Mouse (Mus musculus): ENCODE results near the gene Actr3. TPM values are rescaled to one million over a fixed set of nuclear protein-coding genes. Genes with fewer than 3 reads are reported as not detected.
A peak's percentile ranks its signal among the peaks of the same experiment; 100 is the strongest.

Actr3 gene
- 272 and 303 TPM in 2 replicates for polyA plus RNA-seq (2015; fragmentation: Nextera tagmentation; extraction: Ambion mirVana)

GRCm38 (mm10) chr1:125435369-125436135, at the start of gene Actr3:
TSS of gene Actr3 (minus strand) at chr1:125435727.
- H3K27me3 ChIP-seq (ENCODE audit: insufficient read depth, low read length) = no peaks in the 10 kb centered on the region
- no peaks in the 10 kb centered on the region for H3K9me3 ChIP-seq (ENCODE audit: low read length)
- H3K4me2 ChIP-seq (replicated peaks; ENCODE audit: low read depth, low read length) = peak within 1 kb of the TSS; percentile 59
- peak within 1 kb of the TSS; percentile 87 for H3K4me3 ChIP-seq (ENCODE audit: low read length)
- no peaks in the 10 kb centered on the region for H3K36me3 ChIP-seq (ENCODE audit: insufficient read depth, low read length)
- 0% methylated on average over 40 of the region's 59 CpGs for whole genome bisulfite sequencing
- peak within 1 kb of the TSS; percentile 93 for H3K9ac ChIP-seq (replicated peaks; ENCODE audit: low read length)
- H3K4me1 ChIP-seq (ENCODE audit: insufficient read depth, low read length) = peaks cover 20% of the 10 kb centered on the region
- peak within 1 kb of the TSS; percentile 98 for H3K27ac ChIP-seq (ENCODE audit: low read length)
- ATAC-seq (ENCODE audit: low FRiP score, low TSS enrichment) = peak; percentile 98

DNA sequence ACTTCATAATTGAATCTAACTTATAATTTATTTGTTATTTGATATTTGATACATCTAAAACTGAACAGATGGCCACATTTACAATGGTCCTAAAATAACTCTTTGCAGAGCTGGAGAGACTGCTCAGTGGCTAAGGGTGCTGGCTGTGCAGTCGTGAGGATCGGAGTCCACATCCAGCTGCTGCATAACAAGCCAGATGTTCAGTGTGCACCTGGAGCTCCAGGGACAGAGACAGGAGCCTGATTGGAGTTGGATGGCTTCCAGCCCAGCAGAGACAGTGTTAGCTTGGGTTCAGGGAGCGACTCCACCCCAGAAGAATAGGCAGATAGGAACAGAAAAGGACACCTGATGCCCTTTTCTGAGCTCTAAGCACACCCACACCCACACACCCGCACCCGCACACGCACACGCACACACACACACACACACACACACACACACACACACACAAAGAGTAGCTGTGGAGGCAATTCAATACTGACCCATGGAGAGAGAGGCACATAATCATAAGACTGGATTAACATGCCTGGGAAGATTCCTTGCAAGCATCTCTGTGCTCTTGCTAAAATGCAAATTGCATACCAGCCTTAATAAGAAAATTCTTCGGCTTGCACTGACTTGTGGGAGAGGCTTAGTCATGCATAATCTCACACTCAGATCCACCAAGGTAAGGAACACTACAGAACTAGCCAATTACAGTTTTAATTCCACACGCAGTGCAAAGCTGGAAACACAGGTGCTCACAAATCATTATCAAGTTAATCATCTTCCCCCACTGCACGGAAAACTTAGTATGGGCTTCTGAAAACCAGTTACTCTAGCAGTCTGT, 47.1 kb upstream of the Actr3 start:
- Histone ChIP-seq H3K4me1 (ENCODE audit: insufficient read depth, low read length) (0 out of 2 replicates have a peak, but pooled peaks cover 5% of the 10 kb centered on the region), H3K36me3 (ENCODE audit: insufficient read depth, low read length) (no peaks in the 10 kb centered on the region), H3K9ac (replicated peaks; ENCODE audit: low read length) (no peak overlapping the region), H3K4me3 (ENCODE audit: low read length) (no peak overlapping the region), H3K4me2 (replicated peaks; ENCODE audit: low read depth, low read length) (no peak overlapping the region), H3K27me3 (ENCODE audit: insufficient read depth, low read length) (no peaks in the 10 kb centered on the region), H3K9me3 (ENCODE audit: low read length) (no peaks in the 10 kb centered on the region), H3K27ac (ENCODE audit: low read length) (peak overlapping the region; percentile 69)
- WGBS = 54% methylated on average over 10 of the region's 10 CpGs
- peak; percentile 77 for ATAC-seq (ENCODE audit: low FRiP score, low TSS enrichment)

GRCm38 (mm10) chr1:125481842-125482241, 46.3 kb upstream of the Actr3 start:
- Histone ChIP-seq H3K9me3 (ENCODE audit: low read length) (no peaks in the 10 kb centered on the region), H3K27me3 (ENCODE audit: insufficient read depth, low read length) (no peaks in the 10 kb centered on the region), H3K4me2 (replicated peaks; ENCODE audit: low read depth, low read length) (no peak overlapping the region), H3K4me3 (ENCODE audit: low read length) (no peak overlapping the region), H3K9ac (replicated peaks; ENCODE audit: low read length) (no peak overlapping the region), H3K4me1 (ENCODE audit: insufficient read depth, low read length) (0 out of 2 replicates have a peak, but pooled peaks cover 5% of the 10 kb centered on the region), H3K27ac (ENCODE audit: low read length) (no peak overlapping the region), H3K36me3 (ENCODE audit: insufficient read depth, low read length) (no peaks in the 10 kb centered on the region)
- peak; percentile 62; the same call in 1 of the 2 replicates for ATAC-seq (ENCODE audit: low FRiP score, low TSS enrichment)

DNA sequence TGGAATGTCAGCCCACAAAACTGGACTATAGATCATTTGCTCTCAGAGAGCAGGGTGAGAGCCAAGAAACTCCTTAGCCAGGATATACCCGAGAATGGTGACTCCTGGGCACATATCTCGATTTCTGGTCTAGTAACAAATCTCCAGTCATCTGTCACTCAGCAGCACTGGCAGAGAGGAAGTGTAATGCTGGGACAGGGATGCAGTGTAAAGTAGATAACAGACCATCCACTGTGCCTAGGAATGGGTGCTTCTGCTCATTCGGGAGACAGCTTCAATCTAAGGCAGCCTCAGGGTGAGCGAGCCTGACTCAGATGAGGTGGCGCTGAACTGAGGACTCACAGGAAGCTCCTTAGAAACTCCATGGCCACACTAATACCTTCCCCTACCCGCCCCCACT, 43.1 kb upstream of the Actr3 start:
- Histone ChIP-seq H3K4me1 (ENCODE audit: insufficient read depth, low read length) (0 out of 2 replicates have a peak, but pooled peaks cover 5% of the 10 kb centered on the region), H3K4me2 (replicated peaks; ENCODE audit: low read depth, low read length) (no peak overlapping the region), H3K4me3 (ENCODE audit: low read length) (no peak overlapping the region), H3K9me3 (ENCODE audit: low read length) (no peaks in the 10 kb centered on the region), H3K9ac (replicated peaks; ENCODE audit: low read length) (no peak overlapping the region), H3K27ac (ENCODE audit: low read length) (no peak overlapping the region), H3K36me3 (ENCODE audit: insufficient read depth, low read length) (no peaks in the 10 kb centered on the region), H3K27me3 (ENCODE audit: insufficient read depth, low read length) (no peaks in the 10 kb centered on the region)
- 83% methylated on average over 6 of the region's 6 CpGs for WGBS
- no peak for ATAC-seq (ENCODE audit: low FRiP score, low TSS enrichment)

- no peak overlapping the region for H3K4me2 ChIP-seq (replicated peaks; ENCODE audit: low read depth, low read length)
- no peaks in the 10 kb centered on the region for H3K36me3 ChIP-seq (ENCODE audit: insufficient read depth, low read length)
- no peak for ATAC-seq (ENCODE audit: low FRiP score, low TSS enrichment)
- WGBS = 53% methylated on average over 6 of the region's 6 CpGs
- no peaks in the 10 kb centered on the region for H3K9me3 ChIP-seq (ENCODE audit: low read length)
- no peaks in the 10 kb centered on the region for H3K27me3 ChIP-seq (ENCODE audit: insufficient read depth, low read length)
- H3K27ac ChIP-seq (ENCODE audit: low read length) = no peak overlapping the region
- no peaks in the 10 kb centered on the region for H3K4me1 ChIP-seq (ENCODE audit: insufficient read depth, low read length)
- H3K4me3 ChIP-seq (ENCODE audit: low read length) = no peak overlapping the region
- H3K9ac ChIP-seq (replicated peaks; ENCODE audit: low read length) = no peak overlapping the region
Measured at GRCm38 (mm10) chr1:125475961-125476682, 40.6 kb upstream of the Actr3 start.

GRCm38 (mm10) chr1:125473866-125474265, 38.3 kb upstream of the Actr3 start:
- no peak overlapping the region for H3K4me3 ChIP-seq (ENCODE audit: low read length)
- no peaks in the 10 kb centered on the region for H3K9me3 ChIP-seq (ENCODE audit: low read length)
- H3K36me3 ChIP-seq (ENCODE audit: insufficient read depth, low read length) = no peaks in the 10 kb centered on the region
- no peak for ATAC-seq (ENCODE audit: low FRiP score, low TSS enrichment)
- no peak overlapping the region for H3K4me2 ChIP-seq (replicated peaks; ENCODE audit: low read depth, low read length)
- 90% methylated on average over 3 of the region's 3 CpGs for WGBS
- H3K27me3 ChIP-seq (ENCODE audit: insufficient read depth, low read length) = no peaks in the 10 kb centered on the region
- no peaks in the 10 kb centered on the region for H3K4me1 ChIP-seq (ENCODE audit: insufficient read depth, low read length)
- no peak overlapping the region for H3K9ac ChIP-seq (replicated peaks; ENCODE audit: low read length)
- H3K27ac ChIP-seq (ENCODE audit: low read length) = no peak overlapping the region

DNA sequence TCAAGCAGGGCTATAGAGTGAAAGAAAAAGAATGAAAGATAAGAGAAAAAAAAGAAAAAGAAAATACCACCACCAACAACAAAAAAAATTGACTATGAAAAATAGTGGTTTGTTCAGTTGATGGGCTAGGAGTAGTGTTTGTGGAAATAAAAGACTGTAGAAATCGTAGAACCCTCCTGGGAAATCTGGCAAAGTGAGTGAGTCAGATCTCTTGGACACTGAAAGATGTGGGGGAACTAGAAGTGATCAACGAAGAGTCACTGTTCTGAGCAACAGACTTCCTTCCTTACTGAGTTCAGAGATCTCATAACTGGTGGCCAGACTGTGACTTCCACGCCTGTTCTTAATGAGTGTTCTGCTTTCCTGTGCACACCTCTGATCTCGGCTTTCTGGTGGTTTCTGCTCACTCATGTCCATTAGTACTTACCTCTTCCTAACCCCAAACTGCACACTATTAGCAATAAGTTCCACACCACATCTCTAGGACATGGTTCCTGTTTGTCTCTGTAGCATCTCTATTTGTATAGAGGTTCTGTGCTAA, 37.7 kb upstream of the Actr3 start:
- WGBS = 75% methylated on average over 4 of the region's 4 CpGs
- no peaks in the 10 kb centered on the region for H3K36me3 ChIP-seq (ENCODE audit: insufficient read depth, low read length)
- no peak overlapping the region for H3K9ac ChIP-seq (replicated peaks; ENCODE audit: low read length)
- H3K4me1 ChIP-seq (ENCODE audit: insufficient read depth, low read length) = no peaks in the 10 kb centered on the region
- ATAC-seq (ENCODE audit: low FRiP score, low TSS enrichment) = no peak
- no peak overlapping the region for H3K4me2 ChIP-seq (replicated peaks; ENCODE audit: low read depth, low read length)
- H3K27ac ChIP-seq (ENCODE audit: low read length) = no peak overlapping the region
- no peaks in the 10 kb centered on the region for H3K27me3 ChIP-seq (ENCODE audit: insufficient read depth, low read length)
- H3K9me3 ChIP-seq (ENCODE audit: low read length) = no peaks in the 10 kb centered on the region
- no peak overlapping the region for H3K4me3 ChIP-seq (ENCODE audit: low read length)

- H3K36me3 ChIP-seq (ENCODE audit: insufficient read depth, low read length) = no peaks in the 10 kb centered on the region
- 87% methylated on average over 4 of the region's 4 CpGs for WGBS
- H3K9me3 ChIP-seq (ENCODE audit: low read length) = no peaks in the 10 kb centered on the region
- H3K4me3 ChIP-seq (ENCODE audit: low read length) = no peak overlapping the region
- no peak for ATAC-seq (ENCODE audit: low FRiP score, low TSS enrichment)
- H3K27ac ChIP-seq (ENCODE audit: low read length) = no peak overlapping the region
- no peaks in the 10 kb centered on the region for H3K4me1 ChIP-seq (ENCODE audit: insufficient read depth, low read length)
- H3K9ac ChIP-seq (replicated peaks; ENCODE audit: low read length) = no peak overlapping the region
- no peak overlapping the region for H3K4me2 ChIP-seq (replicated peaks; ENCODE audit: low read depth, low read length)
- no peaks in the 10 kb centered on the region for H3K27me3 ChIP-seq (ENCODE audit: insufficient read depth, low read length)
Measured at GRCm38 (mm10) chr1:125470805-125471648, 35.5 kb upstream of the Actr3 start.

- no peaks in the 10 kb centered on the region for H3K27me3 ChIP-seq (ENCODE audit: insufficient read depth, low read length)
- no peaks in the 10 kb centered on the region for H3K4me1 ChIP-seq (ENCODE audit: insufficient read depth, low read length)
- no peaks in the 10 kb centered on the region for H3K9me3 ChIP-seq (ENCODE audit: low read length)
- no peak overlapping the region for H3K9ac ChIP-seq (replicated peaks; ENCODE audit: low read length)
- H3K4me2 ChIP-seq (replicated peaks; ENCODE audit: low read depth, low read length) = no peak overlapping the region
- H3K27ac ChIP-seq (ENCODE audit: low read length) = no peak overlapping the region
- no peak overlapping the region for H3K4me3 ChIP-seq (ENCODE audit: low read length)
- 91% methylated on average over 4 of the region's 4 CpGs for WGBS
- ATAC-seq (ENCODE audit: low FRiP score, low TSS enrichment) = no peak
- H3K36me3 ChIP-seq (ENCODE audit: insufficient read depth, low read length) = no peaks in the 10 kb centered on the region
Measured at GRCm38 (mm10) chr1:125467936-125468335, 32.4 kb upstream of the Actr3 start.
